Mouse (Mus musculus) lung, embryonic 15.5 days (tissue): ENCODE measurements at regions not wholly inside any gene's neighbourhood (a gene's known extent, or its start where the extent isn't known, plus 50 kb on each side); places are given as distances from the start of the nearest gene placed in this dataset.
A peak's percentile ranks its signal among the peaks of the same experiment; 100 is the strongest.

Source experiments
- ATAC-seq: fragments of 200-750 bp; cut with Nextera tagmentation; 2 replicates; pipeline ENCODE4 v1.8.0; 2017; ENCODE audit warnings: moderate number of reproducible peaks, borderline replicate concordance; ENCODE audit not compliant: low FRiP score, low TSS enrichment; ENCODE audit errors: extremely low read depth
- H3K27ac ChIP-seq: fragments of 300-500 bp; sonication (generic); 2 replicates; pipeline ENCODE4 v1.5.1; 2015; ENCODE audit warnings: moderate library complexity, mild to moderate bottlenecking, inconsistent platforms
- H3K27me3 ChIP-seq: fragments of 300-500 bp; sonication (generic); 2 replicates; pipeline ENCODE4 v1.6.1; 2015; ENCODE audit warnings: inconsistent platforms
- H3K36me3 ChIP-seq: fragments of 300-500 bp; sonication (generic); 2 replicates; pipeline ENCODE4 v1.6.1; 2015; ENCODE audit warnings: inconsistent platforms
- H3K4me1 ChIP-seq: fragments of 300-500 bp; sonication (generic); 2 replicates; pipeline ENCODE4 v1.6.1; 2015; ENCODE audit warnings: inconsistent platforms
- H3K4me2 ChIP-seq: fragments of 300-500 bp; sonication (generic); 2 replicates; pipeline ENCODE4 v1.6.1; 2015; ENCODE audit warnings: inconsistent platforms, mild to moderate bottlenecking, moderate library complexity
- H3K4me3 ChIP-seq: fragments of 300-500 bp; sonication (generic); 2 replicates; pipeline ENCODE4 v1.5.1; 2015; ENCODE audit warnings: mild to moderate bottlenecking, inconsistent platforms
- H3K9ac ChIP-seq: fragments of 300-500 bp; sonication (generic); 2 replicates; pipeline ENCODE4 v1.6.1; 2015; ENCODE audit warnings: inconsistent platforms
- H3K9me3 ChIP-seq: fragments of 300-500 bp; sonication (generic); 2 replicates; pipeline ENCODE4 v1.6.1; 2016; ENCODE audit warnings: inconsistent platforms
- WGBS: fragments of 180-500 bp; shearing (Covaris S2); methylation state at CpG from one replicate; pipeline ENCODE4 v1.1.7; 2015; 5-methylcytosine and 5-hydroxymethylcytosine counted together

DNA sequence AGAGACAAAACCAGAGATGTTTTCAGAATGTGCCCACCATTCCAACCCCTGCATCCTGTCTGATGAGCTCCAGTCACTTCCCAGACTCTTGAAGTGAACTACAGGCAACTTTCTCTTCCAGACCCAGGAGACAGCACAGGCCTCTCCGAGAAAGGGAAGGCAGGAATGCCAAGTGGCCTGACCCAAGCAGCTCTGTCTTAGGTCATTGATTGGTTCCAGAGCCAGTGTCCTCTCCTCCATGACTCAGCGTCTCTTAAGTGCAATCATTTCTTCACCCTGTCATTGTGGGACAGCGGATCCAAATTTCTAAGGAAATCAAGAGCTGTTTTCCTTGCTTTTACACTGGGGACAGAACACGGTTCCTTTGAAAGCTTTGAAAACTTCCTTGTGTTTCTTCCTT, 329.2 kb upstream of the Nfe2l3 start:
- Histone ChIP-seq H3K4me3 (no peak overlapping the region), H3K9me3 (no peaks in the 10 kb centered on the region), H3K27me3 (no peaks in the 10 kb centered on the region), H3K9ac (no peak overlapping the region), H3K4me1 (peaks cover 6% of the 10 kb centered on the region; the same call in 1 of the 2 replicates), H3K4me2 (no peak overlapping the region), H3K36me3 (no peaks in the 10 kb centered on the region), H3K27ac (0 out of 2 replicates have a peak overlapping the region, but pooled peaks have one; percentile 0)
- ATAC-seq: no peak
- 55% methylated on average over 4 of the region's 4 CpGs for WGBS

DNA sequence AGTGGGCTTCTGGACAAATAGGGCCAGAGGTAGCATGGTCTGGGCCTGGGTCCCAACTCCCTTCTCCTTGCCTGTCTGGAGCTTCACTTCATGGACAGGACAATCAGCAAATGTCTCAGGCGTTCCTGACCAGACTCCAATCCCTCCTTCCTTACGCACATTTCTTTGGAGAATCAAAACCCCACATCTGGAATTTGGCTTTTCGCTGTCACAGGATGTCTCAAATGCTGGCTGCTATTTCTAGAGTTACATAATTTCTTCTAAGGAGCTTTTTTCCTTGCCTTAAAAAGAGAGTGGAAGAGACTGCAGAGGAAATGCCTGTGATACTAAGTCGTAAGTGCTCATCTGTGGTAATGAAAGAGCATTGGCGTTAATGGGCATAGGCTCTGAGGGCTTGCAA, 328.1 kb upstream of the Nfe2l3 start:
- WGBS: 67% methylated on average over 5 of the region's 5 CpGs
- Histone ChIP-seq H3K36me3 (no peaks in the 10 kb centered on the region), H3K4me3 (no peak overlapping the region), H3K4me1 (peaks cover 6% of the 10 kb centered on the region; the same call in 1 of the 2 replicates), H3K4me2 (no peak overlapping the region), H3K9ac (no peak overlapping the region), H3K9me3 (no peaks in the 10 kb centered on the region), H3K27ac (peak overlapping the region; percentile 39; the same call in 1 of the 2 replicates), H3K27me3 (no peaks in the 10 kb centered on the region)
- ATAC-seq: no peak

DNA sequence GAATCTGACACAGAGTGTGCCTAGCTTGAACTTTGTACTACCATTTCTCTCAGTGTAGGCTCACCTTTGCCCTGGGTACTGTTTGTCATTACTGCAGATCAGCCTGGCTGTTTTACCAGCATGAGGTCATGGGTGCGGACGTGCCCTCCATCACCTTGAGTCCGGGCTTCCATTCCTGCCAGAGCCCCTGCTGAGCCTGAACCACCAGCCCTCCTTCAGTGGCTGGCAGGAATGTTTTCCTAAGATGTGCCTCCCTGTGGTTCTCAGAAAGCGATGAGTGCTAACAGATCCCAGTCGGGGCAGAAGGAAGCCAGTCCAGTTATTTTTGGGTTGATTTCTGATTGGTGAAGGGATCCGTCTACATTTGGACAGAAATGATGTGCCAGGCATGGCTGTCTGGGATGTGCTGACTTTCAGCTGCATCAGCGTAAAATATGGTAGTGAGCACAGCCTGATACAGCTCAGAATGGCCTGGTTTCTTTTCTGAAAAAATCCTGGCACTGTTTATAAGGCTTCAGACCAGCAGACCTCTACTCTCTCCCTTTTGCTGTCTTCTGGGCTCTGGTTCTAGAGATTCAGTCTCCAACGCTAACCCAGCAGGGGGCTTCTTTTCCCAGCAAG, 324.0 kb upstream of the Nfe2l3 start:
- Histone ChIP-seq H3K4me2 (no peak overlapping the region), H3K9me3 (no peaks in the 10 kb centered on the region), H3K27ac (no peak overlapping the region), H3K27me3 (no peaks in the 10 kb centered on the region), H3K4me3 (no peak overlapping the region), H3K4me1 (peaks cover 6% of the 10 kb centered on the region; the same call in 1 of the 2 replicates), H3K36me3 (no peaks in the 10 kb centered on the region), H3K9ac (no peak overlapping the region)
- WGBS: 28% methylated on average over 8 of the region's 8 CpGs
- ATAC-seq: no peak

DNA sequence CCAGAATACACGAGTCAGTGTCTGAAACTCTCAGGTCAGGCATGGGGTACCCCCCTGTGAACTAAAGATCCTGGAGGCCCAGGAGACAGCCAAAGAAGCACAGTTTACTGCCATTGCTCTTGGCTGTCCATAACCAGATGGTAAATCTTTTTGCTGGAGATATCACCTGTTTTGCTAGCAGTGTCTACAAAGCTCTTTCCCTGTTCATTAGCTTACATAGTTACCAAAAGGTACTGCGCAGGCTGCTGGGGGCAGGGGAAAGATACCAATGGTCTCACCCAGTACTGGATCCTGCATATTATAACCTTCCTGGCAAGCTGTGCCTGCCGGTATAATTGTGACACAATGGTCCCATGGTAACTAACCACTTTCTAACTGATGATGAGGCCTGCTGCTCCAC, 321.9 kb upstream of the Nfe2l3 start:
- no peak overlapping the region for H3K9ac ChIP-seq
- H3K27ac ChIP-seq: no peak overlapping the region
- ATAC-seq: no peak
- no peaks in the 10 kb centered on the region for H3K36me3 ChIP-seq
- H3K9me3 ChIP-seq: no peaks in the 10 kb centered on the region
- no peak overlapping the region for H3K4me2 ChIP-seq
- H3K4me3 ChIP-seq: no peak overlapping the region
- 96% methylated on average over 3 of the region's 3 CpGs for WGBS
- no peaks in the 10 kb centered on the region for H3K27me3 ChIP-seq
- H3K4me1 ChIP-seq: no peaks in the 10 kb centered on the region

GRCm38 (mm10) chr6:51114604-51115333, 317.7 kb upstream of the Nfe2l3 start:
- ATAC-seq: no peak
- no peaks in the 10 kb centered on the region for H3K27me3 ChIP-seq
- H3K9me3 ChIP-seq: no peaks in the 10 kb centered on the region
- H3K36me3 ChIP-seq: no peaks in the 10 kb centered on the region
- no peak overlapping the region for H3K27ac ChIP-seq
- H3K4me2 ChIP-seq: no peak overlapping the region
- no peak overlapping the region for H3K9ac ChIP-seq
- peaks cover 7% of the 10 kb centered on the region; the same call in 1 of the 2 replicates for H3K4me1 ChIP-seq
- H3K4me3 ChIP-seq: no peak overlapping the region
- WGBS: 61% methylated on average over 10 of the region's 10 CpGs

- Histone ChIP-seq H3K4me3 (no peak overlapping the region), H3K9ac (no peak overlapping the region), H3K27ac (no peak overlapping the region), H3K36me3 (no peaks in the 10 kb centered on the region), H3K4me2 (no peak overlapping the region), H3K27me3 (no peaks in the 10 kb centered on the region), H3K9me3 (no peaks in the 10 kb centered on the region), H3K4me1 (peaks cover 12% of the 10 kb centered on the region; the same call in 1 of the 2 replicates)
- ATAC-seq: no peak
- WGBS: 55% methylated on average over 9 of the region's 9 CpGs
Measured at GRCm38 (mm10) chr6:51118833-51119535, 313.5 kb upstream of the Nfe2l3 start.

GRCm38 (mm10) chr6:51119691-51120302, 312.7 kb upstream of the Nfe2l3 start:
- H3K27me3 ChIP-seq: no peaks in the 10 kb centered on the region
- H3K27ac ChIP-seq: peak overlapping the region; percentile 37

GRCm38 (mm10) chr6:51122941-51123340, 309.5 kb upstream of the Nfe2l3 start:
- H3K4me1 ChIP-seq: 0 out of 2 replicates have a peak, but pooled peaks cover 8% of the 10 kb centered on the region
- H3K27ac ChIP-seq: no peak overlapping the region
- no peaks in the 10 kb centered on the region for H3K36me3 ChIP-seq
- H3K4me3 ChIP-seq: no peak overlapping the region
- 28% methylated on average over 5 of the region's 5 CpGs for WGBS
- H3K27me3 ChIP-seq: no peaks in the 10 kb centered on the region
- no peak for ATAC-seq
- H3K9me3 ChIP-seq: no peaks in the 10 kb centered on the region
- no peak overlapping the region for H3K9ac ChIP-seq
- H3K4me2 ChIP-seq: no peak overlapping the region

More at GRCm38 (mm10) chr6:51119691-51120302, 312.7 kb upstream of the Nfe2l3 start:
- Histone ChIP-seq H3K4me3 (no peak overlapping the region), H3K4me2 (no peak overlapping the region), H3K9me3 (no peaks in the 10 kb centered on the region), H3K36me3 (no peaks in the 10 kb centered on the region), H3K4me1 (peaks cover 12% of the 10 kb centered on the region; the same call in 1 of the 2 replicates), H3K9ac (no peak overlapping the region)
- 38% methylated on average over 12 of the region's 12 CpGs for WGBS
- ATAC-seq: no peak; the same call in 1 of the 2 replicates

DNA sequence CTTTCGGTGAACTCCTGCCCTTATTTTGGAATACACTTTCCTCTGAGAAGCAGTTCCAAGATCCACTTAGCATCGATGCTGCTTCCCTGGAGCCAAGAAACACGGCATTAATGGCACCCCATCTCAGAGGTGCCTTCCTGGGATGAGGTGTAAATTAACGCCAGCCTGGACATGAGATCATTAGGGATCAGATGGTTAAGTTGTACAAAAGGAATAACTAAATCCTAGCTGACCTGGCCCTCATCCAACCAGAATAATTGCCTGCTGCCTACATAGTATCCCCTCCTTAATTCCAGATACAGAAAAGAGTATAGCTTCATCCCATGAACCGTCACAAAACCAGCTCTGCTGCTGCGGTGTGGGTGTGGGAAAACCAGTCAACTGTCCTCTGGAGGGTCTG, 304.6 kb upstream of the Nfe2l3 start:
- no peaks in the 10 kb centered on the region for H3K9me3 ChIP-seq
- no peaks in the 10 kb centered on the region for H3K4me1 ChIP-seq
- H3K36me3 ChIP-seq: no peaks in the 10 kb centered on the region
- H3K4me2 ChIP-seq: no peak overlapping the region
- WGBS: 76% methylated on average over 6 of the region's 6 CpGs
- ATAC-seq: no peak
- no peaks in the 10 kb centered on the region for H3K27me3 ChIP-seq
- no peak overlapping the region for H3K4me3 ChIP-seq
- H3K9ac ChIP-seq: no peak overlapping the region
- H3K27ac ChIP-seq: no peak overlapping the region

- no peaks in the 10 kb centered on the region for H3K27me3 ChIP-seq
- no peak overlapping the region for H3K9ac ChIP-seq
- no peak for ATAC-seq
- no peak overlapping the region for H3K27ac ChIP-seq
- no peaks in the 10 kb centered on the region for H3K4me1 ChIP-seq
- WGBS: 94% methylated on average over 13 of the region's 13 CpGs
- H3K4me2 ChIP-seq: peak overlapping the region; percentile 37; the same call in 1 of the 2 replicates
- H3K4me3 ChIP-seq: no peak overlapping the region
- H3K36me3 ChIP-seq: no peaks in the 10 kb centered on the region
- no peaks in the 10 kb centered on the region for H3K9me3 ChIP-seq
Measured at GRCm38 (mm10) chr6:51129096-51129495, 303.4 kb upstream of the Nfe2l3 start.

DNA sequence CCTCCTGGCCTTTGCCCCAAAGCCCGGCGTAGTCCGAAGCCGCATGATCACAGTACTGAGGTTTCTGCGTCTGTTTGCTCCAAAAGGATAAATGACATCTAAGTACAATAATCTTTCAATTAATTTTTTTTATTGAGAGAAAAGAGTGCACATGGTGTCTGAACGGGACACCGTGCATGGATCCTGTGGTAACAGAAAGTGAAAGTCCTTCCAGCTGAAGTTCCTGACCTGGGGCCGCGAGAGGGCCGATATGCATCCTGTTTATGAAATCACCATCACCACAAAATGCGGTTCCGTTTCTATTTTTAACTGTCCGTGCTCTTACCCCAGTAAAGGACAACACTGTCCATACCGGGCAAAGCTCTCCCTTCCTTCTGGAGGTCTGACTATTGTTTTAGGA, 302.9 kb upstream of the Nfe2l3 start:
- Histone ChIP-seq H3K9me3 (no peaks in the 10 kb centered on the region), H3K4me3 (peak overlapping the region; percentile 19), H3K27ac (no peak overlapping the region), H3K36me3 (no peaks in the 10 kb centered on the region), H3K9ac (no peak overlapping the region), H3K4me2 (peak overlapping the region; percentile 37), H3K27me3 (no peaks in the 10 kb centered on the region), H3K4me1 (no peaks in the 10 kb centered on the region)
- ATAC-seq: no peak
- WGBS: 63% methylated on average over 14 of the region's 14 CpGs
